Mouse (Mus musculus) forebrain, embryonic 15.5 days (tissue): ENCODE results near the gene Foxm1. TPM values are rescaled to one million over a fixed set of nuclear protein-coding genes. Genes with fewer than 3 reads are reported as not detected.

Experiments
- ATAC-seq: fragments of 200-750 bp; cut with Nextera tagmentation; replicated peaks from 2 replicates; pipeline ENCODE4 v1.8.0; 2017; ENCODE audit warnings: mild to moderate bottlenecking, moderate TSS enrichment, moderate library complexity
- H3K27ac ChIP-seq: fragments of 300-500 bp; sonication (generic); replicated peaks from 2 replicates; pipeline ENCODE4 v1.5.1; 2015; ENCODE audit warnings: mild to moderate bottlenecking, inconsistent platforms
- H3K27me3 ChIP-seq: fragments of 300-500 bp; sonication (generic); 2 replicates; pipeline ENCODE4 v1.6.1; 2015; ENCODE audit warnings: inconsistent platforms
- H3K36me3 ChIP-seq: fragments of 300-500 bp; sonication (generic); 2 replicates; pipeline ENCODE4 v1.6.1; 2015; ENCODE audit warnings: mild to moderate bottlenecking, inconsistent platforms
- H3K4me1 ChIP-seq: fragments of 300-500 bp; sonication (generic); 2 replicates; pipeline ENCODE4 v1.6.1; 2015; ENCODE audit warnings: inconsistent platforms
- H3K4me2 ChIP-seq: fragments of 300-500 bp; sonication (generic); replicated peaks from 2 replicates; pipeline ENCODE4 v1.6.1; 2015; ENCODE audit warnings: mild to moderate bottlenecking, inconsistent platforms
- H3K4me3 ChIP-seq: fragments of 300-500 bp; sonication (generic); 2 replicates; pipeline ENCODE4 v1.5.1; 2015; ENCODE audit warnings: mild to moderate bottlenecking, inconsistent platforms
- H3K9ac ChIP-seq: fragments of 300-500 bp; sonication (generic); replicated peaks from 2 replicates; pipeline ENCODE4 v1.6.1; 2015; ENCODE audit warnings: mild to moderate bottlenecking, inconsistent platforms
- H3K9me3 ChIP-seq: fragments of 300-500 bp; sonication (generic); 2 replicates; pipeline ENCODE4 v1.6.1; 2016; ENCODE audit warnings: inconsistent platforms
- WGBS: fragments of 180-500 bp; shearing (Covaris S2); methylation state at CpG from one replicate; pipeline ENCODE4 v1.1.7; 2015; ENCODE audit warnings: mixed read lengths; 5-methylcytosine and 5-hydroxymethylcytosine counted together
- polyA plus RNA-seq: library from polyadenylated mRNA; unstranded; fragments of >200 nt; fragmentation: Nextera tagmentation; extraction: Ambion mirVana; gene quantifications from 2 replicates; pipeline ENCODE4 v1.2.1, GENCODE M21; 2015

Foxm1 gene
- polyA plus RNA-seq, 1 experiment from 2014 or later = 21.0 TPM

DNA sequence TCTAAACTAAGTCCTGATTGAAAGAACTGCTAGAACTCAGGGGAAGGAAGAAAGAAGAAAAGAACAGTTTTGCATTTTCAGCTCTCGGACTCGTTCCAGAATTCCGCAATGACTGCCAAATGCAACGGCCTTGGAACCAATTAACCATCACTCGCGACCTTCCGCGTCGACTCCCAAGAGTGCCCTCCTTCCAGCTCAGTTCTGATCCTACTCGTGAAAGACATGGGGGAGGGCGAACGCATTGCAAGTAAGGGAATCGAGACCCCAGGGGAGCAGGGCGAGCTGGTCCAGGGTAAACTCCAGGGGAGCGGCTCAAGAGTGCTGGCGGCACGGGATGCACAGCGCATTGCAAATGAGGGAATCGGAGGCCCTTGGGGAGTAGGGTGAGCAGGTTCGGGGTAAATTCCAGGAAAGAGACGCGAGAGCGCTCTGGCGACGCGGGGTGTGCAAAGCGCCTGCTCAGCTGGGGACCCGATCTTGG lies 7.5 kb upstream of the Foxm1 start:
- no peaks in the 10 kb centered on the region for H3K9me3 ChIP-seq
- H3K27ac ChIP-seq = peak overlapping the region; percentile 94
- peak overlapping the region; percentile 70 for H3K9ac ChIP-seq
- under 1% methylated on average over 28 of the region's 28 CpGs for WGBS
- peak; percentile 78 for ATAC-seq
- peaks cover 36% of the 10 kb centered on the region for H3K4me1 ChIP-seq
- peaks cover 21% of the 10 kb centered on the region for H3K36me3 ChIP-seq
- H3K4me2 ChIP-seq = peak overlapping the region; percentile 76
- peak overlapping the region; percentile 95 for H3K4me3 ChIP-seq
- no peaks in the 10 kb centered on the region for H3K27me3 ChIP-seq

DNA sequence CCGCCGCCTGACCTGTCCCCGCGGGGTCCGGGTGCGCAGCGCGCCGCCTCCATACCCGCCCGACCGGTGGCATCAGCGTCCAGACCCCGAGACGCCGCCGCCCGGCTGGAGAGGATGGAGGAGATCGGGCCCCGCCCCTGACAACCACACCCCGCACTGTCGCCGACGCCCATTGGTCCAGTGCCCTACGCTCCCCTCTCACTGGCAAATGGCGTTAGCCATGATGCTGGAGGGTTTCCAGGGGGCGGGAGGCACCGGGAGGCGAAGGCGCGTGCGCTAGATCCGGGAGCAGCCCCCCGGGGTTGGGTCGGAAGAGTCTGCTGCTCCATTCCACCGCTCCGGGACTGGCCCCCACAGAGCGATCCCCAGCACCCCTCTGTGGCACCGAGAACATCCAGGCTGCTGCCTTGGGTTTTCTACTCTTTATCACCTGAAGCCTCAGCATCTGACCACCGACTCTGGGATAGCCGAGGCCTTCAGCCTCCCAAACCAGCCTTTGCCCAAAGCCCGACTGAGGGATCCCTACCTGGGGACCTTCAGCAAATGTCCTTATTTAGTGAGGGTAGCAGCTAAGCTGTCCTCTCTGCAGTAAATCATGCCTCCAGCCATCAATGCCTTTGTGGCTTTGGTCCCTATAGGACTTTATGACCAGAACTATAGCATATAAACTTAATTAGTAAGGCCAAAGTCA lies 6.9 kb upstream of the Foxm1 start, which contains the start of gene Tulp3:
Tulp3 (minus strand) TSS at position 126 of the 691 bp plus-strand sequence.
- Histone ChIP-seq H3K36me3 (peaks cover 21% of the 10 kb centered on the region), H3K9me3 (no peaks in the 10 kb centered on the region), H3K27me3 (no peaks in the 10 kb centered on the region), H3K4me1 (peaks cover 42% of the 10 kb centered on the region), H3K9ac (peak within 1 kb of the TSS; percentile 70), H3K4me3 (peak within 1 kb of the TSS; percentile 95), H3K4me2 (peak within 1 kb of the TSS; percentile 76), H3K27ac (peak within 1 kb of the TSS; percentile 94)
- under 1% methylated on average over 42 of the region's 42 CpGs for WGBS
- peak; percentile 97 for ATAC-seq

DNA sequence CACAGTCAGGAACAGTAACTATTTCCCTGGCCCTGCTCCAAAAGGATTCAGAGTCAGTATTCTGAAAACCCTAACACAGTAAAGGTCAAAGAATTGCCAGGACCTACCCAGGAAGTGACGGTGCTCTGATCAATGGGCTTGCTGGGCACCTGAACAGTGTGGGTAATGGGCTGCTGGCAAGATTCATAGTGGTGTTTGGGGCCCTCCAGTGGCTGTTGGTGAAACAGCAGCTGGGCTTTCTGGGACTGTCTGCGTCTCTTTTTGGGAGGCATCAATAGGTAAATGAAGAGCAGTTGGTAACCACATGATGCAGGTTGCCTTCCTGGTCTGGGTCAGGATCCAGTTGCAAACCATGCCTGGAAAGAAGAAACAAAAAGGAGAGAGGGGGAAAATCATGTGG lies 3.8 kb upstream of the Foxm1 start:
- 3% methylated on average over 2 of the region's 2 CpGs for WGBS
- Histone ChIP-seq H3K9ac (no peak overlapping the region), H3K27ac (no peak overlapping the region), H3K9me3 (no peaks in the 10 kb centered on the region), H3K4me1 (peaks cover 54% of the 10 kb centered on the region), H3K27me3 (no peaks in the 10 kb centered on the region), H3K4me2 (no peak overlapping the region), H3K36me3 (peaks cover 21% of the 10 kb centered on the region), H3K4me3 (no peak overlapping the region)
- no peak for ATAC-seq

DNA sequence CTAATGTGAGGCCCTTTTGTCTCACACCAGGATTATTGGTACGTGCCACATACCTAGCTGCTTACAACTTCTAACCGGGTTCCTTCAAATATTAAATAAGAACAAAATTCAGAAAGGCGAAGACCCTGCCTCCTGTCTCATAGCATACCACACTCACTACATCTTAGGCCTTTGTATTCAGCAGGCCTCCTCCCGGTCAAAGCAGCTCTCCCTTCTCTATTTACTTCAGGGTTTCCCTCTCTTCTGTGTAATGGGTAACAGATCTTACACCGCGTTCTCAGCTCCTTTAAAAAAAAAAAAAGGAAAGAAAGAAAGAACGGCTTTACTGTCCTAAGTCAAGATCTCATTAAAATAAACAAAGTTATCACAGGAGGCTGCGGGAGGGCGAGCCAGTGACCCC lies 866 bp upstream of the Foxm1 start:
- Histone ChIP-seq H3K9me3 (no peaks in the 10 kb centered on the region), H3K27me3 (no peaks in the 10 kb centered on the region), H3K4me2 (peak overlapping the region; percentile 85), H3K9ac (peak overlapping the region; percentile 89), H3K4me1 (peaks cover 35% of the 10 kb centered on the region), H3K27ac (peak overlapping the region; percentile 93), H3K4me3 (peak overlapping the region; percentile 93), H3K36me3 (peaks cover 17% of the 10 kb centered on the region)
- ATAC-seq = no peak
- WGBS = 8% methylated on average over 9 of the region's 9 CpGs

DNA sequence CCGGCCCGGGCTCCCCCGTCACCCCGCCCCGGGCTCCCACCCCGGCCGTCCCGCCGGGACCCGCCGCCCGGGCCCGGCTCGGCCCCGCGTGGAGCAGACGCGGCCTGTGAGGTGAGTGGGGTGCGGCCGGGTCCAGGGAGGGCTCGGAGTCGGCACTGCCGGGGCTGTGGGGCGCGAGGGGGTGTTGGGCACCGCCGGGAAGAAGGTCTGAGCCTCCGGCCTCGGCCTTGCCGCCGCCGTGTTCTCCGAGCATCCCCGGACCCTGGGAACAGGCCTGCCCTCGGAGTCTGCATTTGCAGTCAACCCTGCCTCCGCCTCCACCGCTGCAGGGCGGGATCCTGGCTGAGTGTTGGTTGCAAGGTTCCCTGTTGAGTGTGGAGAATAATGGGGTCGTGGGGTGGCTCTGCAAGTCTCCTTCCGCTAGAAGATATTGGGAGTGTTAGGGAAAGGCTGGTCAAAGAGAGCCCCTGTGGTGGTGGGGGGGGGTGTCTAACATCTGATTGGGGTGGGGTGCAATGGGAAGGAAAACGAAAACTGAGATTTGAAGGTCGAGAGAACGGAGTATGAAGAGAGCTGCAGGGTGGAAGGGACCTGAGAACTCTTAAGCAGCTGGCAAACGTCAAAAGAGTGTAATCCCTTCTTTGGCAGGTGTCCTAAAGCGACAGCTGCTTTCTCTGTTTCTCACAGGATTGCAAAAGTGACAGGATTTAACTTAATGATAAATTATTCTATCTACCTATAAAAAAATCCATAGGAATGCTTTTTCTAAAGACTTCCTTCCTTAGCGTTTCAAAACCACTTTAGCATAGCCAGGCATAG lies 449 bp downstream of the Foxm1 start:
- peak overlapping the region; percentile 93 for H3K4me3 ChIP-seq
- H3K9ac ChIP-seq = peak overlapping the region; percentile 89
- peaks cover 35% of the 10 kb centered on the region for H3K4me1 ChIP-seq
- peak overlapping the region; percentile 93 for H3K27ac ChIP-seq
- H3K27me3 ChIP-seq = no peaks in the 10 kb centered on the region
- H3K36me3 ChIP-seq = peaks cover 13% of the 10 kb centered on the region
- no peak; the same call in none of the 2 replicates for ATAC-seq
- peak overlapping the region; percentile 85 for H3K4me2 ChIP-seq
- under 1% methylated on average over 36 of the region's 46 CpGs for WGBS
- no peaks in the 10 kb centered on the region for H3K9me3 ChIP-seq

DNA sequence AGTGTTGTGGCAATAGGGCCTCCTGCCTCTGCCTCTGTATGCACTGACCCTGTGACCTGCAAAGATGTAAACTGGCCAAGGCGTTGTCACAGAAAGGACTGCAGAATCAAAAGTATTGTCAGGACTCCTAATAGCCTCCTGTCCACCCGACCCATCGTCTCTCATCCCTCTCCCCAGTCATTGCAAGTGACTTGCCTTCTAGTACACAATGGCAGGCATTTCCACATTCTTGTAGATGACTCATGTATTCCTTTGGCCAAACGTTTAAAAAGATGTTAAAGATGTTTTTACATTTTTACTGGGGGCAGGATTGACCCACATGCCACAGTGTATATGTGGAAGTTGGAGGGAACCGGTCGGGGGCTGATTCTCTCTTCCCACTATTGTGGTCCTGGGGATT lies 2.0 kb downstream of the Foxm1 start:
- no peak overlapping the region for H3K4me2 ChIP-seq
- H3K27me3 ChIP-seq = no peaks in the 10 kb centered on the region
- H3K4me3 ChIP-seq = no peak overlapping the region
- 81% methylated on average over 6 of the region's 6 CpGs for WGBS
- H3K36me3 ChIP-seq = peaks cover 9% of the 10 kb centered on the region
- H3K9ac ChIP-seq = no peak overlapping the region
- H3K27ac ChIP-seq = no peak overlapping the region
- H3K9me3 ChIP-seq = no peaks in the 10 kb centered on the region
- peaks cover 32% of the 10 kb centered on the region for H3K4me1 ChIP-seq
- ATAC-seq = no peak

DNA sequence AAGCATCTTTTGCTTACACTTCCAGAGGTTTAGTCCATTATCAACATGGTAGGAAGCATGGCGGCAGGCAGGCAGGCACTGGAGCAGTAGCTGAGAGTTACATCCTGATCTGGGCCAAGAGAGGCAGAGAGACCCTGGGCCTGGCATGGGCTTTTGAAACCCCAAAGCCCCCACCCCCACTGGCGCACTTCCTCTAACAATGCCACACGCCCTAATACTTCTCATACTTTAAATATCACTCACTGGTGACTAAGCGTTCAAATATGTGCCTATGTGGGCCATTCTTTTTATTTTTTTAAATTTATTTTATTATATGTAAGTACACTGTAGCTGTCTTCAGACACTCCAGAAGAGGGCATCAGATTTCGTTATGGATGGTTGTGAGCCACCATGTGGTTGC lies 3.7 kb downstream of the Foxm1 start:
- Histone ChIP-seq H3K4me2 (no peak overlapping the region), H3K4me3 (no peak overlapping the region), H3K27ac (no peak overlapping the region), H3K9ac (no peak overlapping the region), H3K9me3 (no peaks in the 10 kb centered on the region), H3K36me3 (peaks cover 9% of the 10 kb centered on the region), H3K4me1 (peaks cover 15% of the 10 kb centered on the region), H3K27me3 (no peaks in the 10 kb centered on the region)
- 91% methylated on average over 5 of the region's 5 CpGs for WGBS
- no peak for ATAC-seq

DNA sequence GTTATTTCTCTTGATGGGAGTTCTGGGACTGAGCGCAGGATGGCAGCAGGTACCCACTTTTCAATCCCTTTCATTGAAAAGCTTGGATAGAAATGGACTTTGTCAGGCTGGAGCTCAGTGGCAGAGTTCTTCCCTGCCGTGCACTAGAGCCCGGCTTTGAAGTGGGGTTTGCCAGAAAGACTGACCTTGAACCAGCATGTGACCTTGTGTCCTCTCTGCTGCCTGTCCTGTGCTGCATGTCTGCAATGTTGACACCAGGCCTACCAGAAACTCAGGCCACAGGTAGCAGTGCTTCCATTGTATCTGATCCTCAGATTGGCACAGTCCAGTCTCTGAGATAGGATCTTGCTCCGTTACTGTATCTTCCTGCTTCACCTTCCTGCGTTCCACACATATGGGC lies 7.3 kb downstream of the Foxm1 start:
- Histone ChIP-seq H3K4me2 (no peak overlapping the region), H3K9ac (no peak overlapping the region), H3K36me3 (peaks cover 12% of the 10 kb centered on the region), H3K4me1 (peaks cover 5% of the 10 kb centered on the region; the same call in 1 of the 2 replicates), H3K27ac (no peak overlapping the region), H3K27me3 (no peaks in the 10 kb centered on the region), H3K4me3 (no peak overlapping the region), H3K9me3 (no peaks in the 10 kb centered on the region)
- no peak for ATAC-seq
- 92% methylated on average over 5 of the region's 5 CpGs for WGBS

DNA sequence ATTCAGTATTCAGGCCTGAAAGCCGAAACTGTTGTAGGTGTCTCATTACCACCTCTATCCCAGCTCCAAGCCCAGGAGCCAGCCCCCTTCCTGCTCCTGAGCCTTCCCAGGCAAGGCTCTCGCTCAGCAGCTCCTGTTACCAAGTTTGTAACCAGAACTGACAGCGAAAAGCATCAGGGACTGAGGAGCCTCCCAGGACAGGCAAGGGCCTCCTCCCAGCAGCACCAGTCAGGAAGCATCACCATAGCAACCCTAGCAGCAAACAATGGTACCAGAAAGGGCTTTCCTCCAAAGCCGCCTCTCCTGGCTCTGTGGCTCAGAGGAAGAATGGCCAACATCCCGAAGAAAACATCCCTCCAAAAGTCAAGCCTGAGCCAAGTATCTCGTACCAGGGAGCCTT lies 12.4 kb downstream of the Foxm1 start, which contains the start of the genes Tex52 and Gm44596:
Tex52 (plus strand) TSS at position 265 of the 400 bp plus-strand sequence.
Gm44596 (plus strand) TSS at position 312 of the 400 bp plus-strand sequence.
- Histone ChIP-seq H3K4me1 (peaks cover 8% of the 10 kb centered on the region; the same call in 1 of the 2 replicates), H3K36me3 (peaks cover 3% of the 10 kb centered on the region), H3K4me2 (no peak within 1 kb of the TSS), H3K9ac (no peak within 1 kb of the TSS), H3K27ac (peak within 1 kb of the TSS; percentile 14; the same call in 1 of the 2 replicates), H3K27me3 (no peaks in the 10 kb centered on the region), H3K4me3 (no peak within 1 kb of the TSS), H3K9me3 (no peaks in the 10 kb centered on the region)
- 6% methylated on average over 6 of the region's 6 CpGs for WGBS
- ATAC-seq = peak; percentile 70; the same call in 1 of the 2 replicates

DNA sequence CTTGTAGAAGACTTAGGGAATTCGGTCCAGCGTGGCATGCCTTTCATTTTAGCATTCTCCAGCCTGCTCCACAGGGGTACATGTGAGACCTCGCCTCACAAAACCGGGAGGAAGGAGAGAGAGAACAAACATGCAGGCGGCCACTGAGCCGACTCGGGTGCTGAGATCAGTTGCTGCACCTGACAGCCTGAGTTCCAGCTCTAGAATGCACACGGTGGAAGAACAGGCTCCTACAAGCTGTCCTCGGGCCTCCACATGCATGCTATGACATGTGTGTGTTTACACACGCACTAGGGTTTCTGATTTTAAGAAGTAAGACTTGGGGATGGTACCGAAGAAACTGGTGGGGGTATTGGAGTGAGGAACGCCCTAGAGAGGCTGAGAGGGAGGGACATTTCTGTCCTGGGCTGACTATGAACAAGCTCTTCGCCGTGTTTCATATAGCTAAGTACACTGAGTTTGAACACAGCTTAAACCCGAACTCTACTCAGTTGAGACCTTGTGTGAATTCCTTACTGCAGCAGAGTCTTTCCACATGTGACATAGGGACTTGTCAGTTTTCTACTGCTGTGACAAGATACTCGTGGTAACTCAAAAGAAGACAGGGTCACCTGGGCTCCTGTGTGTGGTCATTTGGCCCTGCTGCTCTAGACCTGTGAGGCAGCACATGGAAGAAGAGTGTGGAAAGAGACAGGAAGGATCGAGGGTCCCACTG lies 13.8 kb downstream of the Foxm1 start:
- no peak overlapping the region for H3K4me3 ChIP-seq
- H3K27ac ChIP-seq = no peak overlapping the region
- no peaks in the 10 kb centered on the region for H3K9me3 ChIP-seq
- H3K4me2 ChIP-seq = no peak overlapping the region
- H3K27me3 ChIP-seq = no peaks in the 10 kb centered on the region
- H3K4me1 ChIP-seq = peaks cover 8% of the 10 kb centered on the region; the same call in 1 of the 2 replicates
- peaks cover 3% of the 10 kb centered on the region; the same call in 1 of the 2 replicates for H3K36me3 ChIP-seq
- no peak for ATAC-seq
- no peak overlapping the region for H3K9ac ChIP-seq
- WGBS = 93% methylated on average over 17 of the region's 17 CpGs

DNA sequence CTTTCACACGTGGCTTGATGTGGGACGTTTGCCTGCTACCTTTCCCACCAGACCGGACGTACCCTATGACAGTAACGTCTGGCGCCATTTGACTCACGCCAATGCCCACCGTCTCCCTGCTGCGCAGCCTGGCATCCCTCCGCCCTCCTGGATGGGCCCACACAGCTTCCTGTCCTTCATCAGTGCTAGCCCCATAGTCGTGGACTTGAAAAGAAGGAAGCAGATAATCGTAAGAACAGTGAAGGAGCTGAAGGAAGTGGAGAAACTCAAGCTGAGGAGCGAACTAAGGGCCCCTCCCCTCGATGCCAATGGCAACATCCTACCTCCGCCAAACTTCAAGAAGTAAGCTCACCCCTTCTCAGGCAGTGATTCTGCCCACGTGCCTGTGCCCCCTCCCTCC lies 16.9 kb downstream of the Foxm1 start:
- H3K4me1 ChIP-seq = peaks cover 7% of the 10 kb centered on the region; the same call in 1 of the 2 replicates
- H3K27me3 ChIP-seq = no peaks in the 10 kb centered on the region
- no peaks in the 10 kb centered on the region for H3K36me3 ChIP-seq
- 84% methylated on average over 16 of the region's 16 CpGs for WGBS
- no peaks in the 10 kb centered on the region for H3K9me3 ChIP-seq
- no peak overlapping the region for H3K4me2 ChIP-seq
- H3K9ac ChIP-seq = no peak overlapping the region
- H3K27ac ChIP-seq = no peak overlapping the region
- ATAC-seq = no peak
- no peak overlapping the region for H3K4me3 ChIP-seq
